Mouse (Mus musculus) hindbrain, embryonic 13.5 days (tissue): ENCODE results near the gene Krtap31-2. TPM values are rescaled to one million over a fixed set of nuclear protein-coding genes. Genes with fewer than 3 reads are reported as not detected.

ENCODE experiments used
- ATAC-seq: fragments of 200-750 bp; cut with Nextera tagmentation; 2 replicates; pipeline ENCODE4 v1.8.0; 2017; ENCODE audit warnings: moderate TSS enrichment; ENCODE audit not compliant: low FRiP score
- H3K27ac ChIP-seq: fragments of 300-500 bp; sonication (generic); 2 replicates; pipeline ENCODE4 v1.5.1; 2015; ENCODE audit warnings: inconsistent platforms, mild to moderate bottlenecking, moderate library complexity
- H3K27me3 ChIP-seq: fragments of 300-500 bp; sonication (generic); 2 replicates; pipeline ENCODE4 v1.6.1; 2015; ENCODE audit warnings: mild to moderate bottlenecking, inconsistent platforms
- H3K36me3 ChIP-seq: fragments of 300-500 bp; sonication (generic); 2 replicates; pipeline ENCODE4 v1.6.1; 2015; ENCODE audit warnings: mild to moderate bottlenecking, inconsistent platforms
- H3K4me1 ChIP-seq: fragments of 300-500 bp; sonication (generic); replicated peaks from 2 replicates; pipeline ENCODE4 v1.6.1; 2015; ENCODE audit warnings: inconsistent platforms
- H3K4me2 ChIP-seq: fragments of 300-500 bp; sonication (generic); 2 replicates; pipeline ENCODE4 v1.6.1; 2015; ENCODE audit warnings: inconsistent platforms, mild to moderate bottlenecking, moderate library complexity
- H3K4me3 ChIP-seq: fragments of 300-500 bp; sonication (generic); 2 replicates; pipeline ENCODE4 v1.5.1; 2015; ENCODE audit warnings: mild to moderate bottlenecking, inconsistent platforms
- H3K9ac ChIP-seq: fragments of 300-500 bp; sonication (generic); 2 replicates; pipeline ENCODE4 v1.6.1; 2015; ENCODE audit warnings: mild to moderate bottlenecking, inconsistent platforms
- H3K9me3 ChIP-seq: fragments of 300-500 bp; sonication (generic); 2 replicates; pipeline ENCODE4 v1.6.1; 2016; ENCODE audit warnings: inconsistent platforms
- WGBS: fragments of 180-500 bp; shearing (Covaris S2); methylation state at CpG from one replicate; pipeline ENCODE4 v1.1.7; 2015; 5-methylcytosine and 5-hydroxymethylcytosine counted together
- polyA plus RNA-seq: library from polyadenylated mRNA; unstranded; fragments of >200 nt; fragmentation: Nextera tagmentation; extraction: Ambion mirVana; gene quantifications from 2 replicates; pipeline ENCODE4 v1.2.1, GENCODE M21; 2015

Krtap31-2 gene
- not detected in 2 replicates for polyA plus RNA-seq

- Histone ChIP-seq H3K4me1 (no peaks in the 10 kb centered on the region), H3K4me2 (no peak within 1 kb of the TSS), H3K27ac (no peak within 1 kb of the TSS), H3K9me3 (no peaks in the 10 kb centered on the region), H3K27me3 (no peaks in the 10 kb centered on the region), H3K36me3 (no peaks in the 10 kb centered on the region), H3K4me3 (no peak within 1 kb of the TSS), H3K9ac (no peak within 1 kb of the TSS)
- WGBS = 94% methylated on average over 1 of the region's 1 CpGs
- ATAC-seq = no peak
Measured at GRCm38 (mm10) chr11:99935991-99936390, at the start of gene Krtap31-2. Gene Krtap31-2 (plus strand): TSS chr11:99936291.

- ATAC-seq = no peak
- H3K36me3 ChIP-seq = no peaks in the 10 kb centered on the region
- no peak within 1 kb of the TSS for H3K4me3 ChIP-seq
- no peaks in the 10 kb centered on the region for H3K9me3 ChIP-seq
- no peaks in the 10 kb centered on the region for H3K27me3 ChIP-seq
- 90% methylated on average over 2 of the region's 2 CpGs for WGBS
- H3K4me2 ChIP-seq = no peak within 1 kb of the TSS
- no peak within 1 kb of the TSS for H3K9ac ChIP-seq
- H3K4me1 ChIP-seq = no peaks in the 10 kb centered on the region
- H3K27ac ChIP-seq = no peak within 1 kb of the TSS
Measured at GRCm38 (mm10) chr11:99907620-99908019, 28.5 kb upstream of the Krtap31-2 start, which contains the start of gene Krtap31-1. Gene Krtap31-1 (plus strand): TSS chr11:99907920.

GRCm38 (mm10) chr11:99914451-99914850 lies 21.6 kb upstream of the Krtap31-2 start, which contains the start of gene Gm11565:
Gene Gm11565 (plus strand): TSS chr11:99914751.
- WGBS = 94% methylated on average over 3 of the region's 3 CpGs
- H3K4me1 ChIP-seq = no peaks in the 10 kb centered on the region
- no peak within 1 kb of the TSS for H3K4me2 ChIP-seq
- no peaks in the 10 kb centered on the region for H3K27me3 ChIP-seq
- H3K4me3 ChIP-seq = no peak within 1 kb of the TSS
- H3K36me3 ChIP-seq = no peaks in the 10 kb centered on the region
- H3K27ac ChIP-seq = no peak within 1 kb of the TSS
- H3K9me3 ChIP-seq = no peaks in the 10 kb centered on the region
- no peak within 1 kb of the TSS for H3K9ac ChIP-seq
- ATAC-seq = no peak

- Histone ChIP-seq H3K36me3 (no peaks in the 10 kb centered on the region), H3K9me3 (no peaks in the 10 kb centered on the region), H3K4me2 (no peak overlapping the region), H3K4me3 (no peak overlapping the region), H3K9ac (no peak overlapping the region), H3K27me3 (no peaks in the 10 kb centered on the region), H3K4me1 (no peaks in the 10 kb centered on the region), H3K27ac (no peak overlapping the region)
- ATAC-seq = no peak
- 85% methylated on average over 9 of the region's 9 CpGs for WGBS
Measured at GRCm38 (mm10) chr11:99937751-99938264, 1.7 kb downstream of the Krtap31-2 start.

DNA sequence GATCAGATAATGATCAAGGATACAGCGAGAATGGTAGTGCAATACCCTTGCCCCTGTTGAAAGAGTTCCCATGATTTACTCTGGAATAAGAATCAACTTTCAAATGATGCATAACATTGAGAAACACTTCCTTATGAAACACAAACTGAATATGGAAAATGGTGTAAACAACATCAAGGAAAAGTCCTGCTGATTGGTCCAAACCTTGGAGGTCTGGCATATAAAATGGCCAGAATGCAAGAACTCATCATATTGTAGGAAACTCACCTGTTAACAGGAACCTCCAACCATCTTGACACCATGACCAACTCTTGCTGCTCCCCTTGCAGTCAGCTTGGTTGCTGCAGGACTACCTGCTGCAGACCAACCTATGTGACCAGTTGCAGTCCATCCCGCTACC lies 12.1 kb downstream of the Krtap31-2 start, which contains the start of gene Krtap9-5:
Krtap9-5 (plus strand) TSS at position 301 of the 400 bp plus-strand sequence.
- Histone ChIP-seq H3K9ac (no peak within 1 kb of the TSS), H3K9me3 (no peaks in the 10 kb centered on the region), H3K36me3 (no peaks in the 10 kb centered on the region), H3K4me2 (no peak within 1 kb of the TSS), H3K4me3 (no peak within 1 kb of the TSS), H3K4me1 (no peaks in the 10 kb centered on the region; the same call in 1 of the 2 replicates), H3K27ac (no peak within 1 kb of the TSS), H3K27me3 (no peaks in the 10 kb centered on the region)
- WGBS = 95% methylated on average over 2 of the region's 2 CpGs
- ATAC-seq = no peak

GRCm38 (mm10) chr11:99964213-99964612 lies 28.1 kb downstream of the Krtap31-2 start:
- H3K27ac ChIP-seq = no peak overlapping the region
- no peak overlapping the region for H3K4me3 ChIP-seq
- no peaks in the 10 kb centered on the region for H3K36me3 ChIP-seq
- 44% methylated on average over 6 of the region's 6 CpGs for WGBS
- ATAC-seq = no peak
- H3K4me2 ChIP-seq = no peak overlapping the region
- H3K9me3 ChIP-seq = no peaks in the 10 kb centered on the region
- H3K27me3 ChIP-seq = no peaks in the 10 kb centered on the region
- H3K4me1 ChIP-seq = no peaks in the 10 kb centered on the region
- no peak overlapping the region for H3K9ac ChIP-seq

DNA sequence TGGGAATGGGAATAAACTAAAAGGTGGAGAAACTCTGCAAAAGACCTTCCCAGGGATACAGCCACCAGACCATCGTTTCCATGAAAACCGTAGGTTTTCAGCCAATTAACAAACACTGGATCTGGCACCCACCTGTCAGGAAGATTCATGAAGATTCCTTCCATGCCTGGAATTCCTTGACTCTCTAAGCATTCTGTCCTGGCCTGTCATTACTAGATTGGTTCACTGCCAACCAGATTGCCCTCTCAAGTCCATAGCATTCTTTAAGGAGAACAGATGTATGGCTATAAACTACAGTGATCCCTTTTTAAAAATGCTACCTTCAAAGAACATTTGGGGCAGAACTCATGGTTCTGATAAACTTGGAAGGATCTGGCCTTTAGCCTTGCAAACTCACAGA lies 29.9 kb downstream of the Krtap31-2 start:
- H3K4me1 ChIP-seq = no peaks in the 10 kb centered on the region
- no peak overlapping the region for H3K4me3 ChIP-seq
- no peak overlapping the region for H3K27ac ChIP-seq
- WGBS = 68% methylated on average over 2 of the region's 2 CpGs
- ATAC-seq = no peak
- no peaks in the 10 kb centered on the region for H3K36me3 ChIP-seq
- H3K9me3 ChIP-seq = no peaks in the 10 kb centered on the region
- H3K9ac ChIP-seq = no peak overlapping the region
- no peaks in the 10 kb centered on the region for H3K27me3 ChIP-seq
- no peak overlapping the region for H3K4me2 ChIP-seq

DNA sequence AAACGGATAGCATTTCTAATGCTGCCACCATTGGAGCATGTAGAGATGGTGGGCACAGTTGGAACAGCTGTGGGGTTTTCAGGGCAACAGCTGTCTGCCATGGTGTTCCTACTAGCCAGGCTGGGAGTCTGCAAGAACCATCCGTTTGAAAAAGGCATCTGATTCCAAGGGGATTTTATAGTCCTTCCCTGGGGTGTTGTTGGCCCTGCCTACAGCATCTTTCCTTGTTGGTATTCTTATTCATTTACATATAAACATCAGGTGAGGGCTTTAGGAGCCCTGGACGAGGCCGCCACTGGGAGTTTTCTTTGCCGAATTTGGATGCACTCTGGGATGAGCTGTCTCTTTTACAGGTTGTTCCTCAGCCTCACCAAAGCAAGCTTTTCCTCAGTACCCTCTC lies 42.9 kb downstream of the Krtap31-2 start, which contains the start of gene Krtap29-1:
Krtap29-1 (minus strand) TSS at position 101 of the 400 bp plus-strand sequence.
- H3K36me3 ChIP-seq = no peaks in the 10 kb centered on the region
- no peak for ATAC-seq
- 75% methylated on average over 5 of the region's 5 CpGs for WGBS
- no peaks in the 10 kb centered on the region for H3K4me1 ChIP-seq
- H3K27ac ChIP-seq = no peak within 1 kb of the TSS
- H3K4me2 ChIP-seq = no peak within 1 kb of the TSS
- no peaks in the 10 kb centered on the region for H3K9me3 ChIP-seq
- H3K9ac ChIP-seq = no peak within 1 kb of the TSS
- H3K4me3 ChIP-seq = no peak within 1 kb of the TSS
- no peaks in the 10 kb centered on the region for H3K27me3 ChIP-seq

- Histone ChIP-seq H3K9me3 (no peaks in the 10 kb centered on the region), H3K27ac (no peak overlapping the region), H3K4me2 (no peak overlapping the region), H3K9ac (no peak overlapping the region), H3K4me3 (no peak overlapping the region), H3K4me1 (peaks cover 4% of the 10 kb centered on the region), H3K27me3 (no peaks in the 10 kb centered on the region), H3K36me3 (no peaks in the 10 kb centered on the region)
- no peak for ATAC-seq
- WGBS = 93% methylated on average over 9 of the region's 9 CpGs
Measured at GRCm38 (mm10) chr11:99982731-99983130, 46.6 kb downstream of the Krtap31-2 start.

DNA sequence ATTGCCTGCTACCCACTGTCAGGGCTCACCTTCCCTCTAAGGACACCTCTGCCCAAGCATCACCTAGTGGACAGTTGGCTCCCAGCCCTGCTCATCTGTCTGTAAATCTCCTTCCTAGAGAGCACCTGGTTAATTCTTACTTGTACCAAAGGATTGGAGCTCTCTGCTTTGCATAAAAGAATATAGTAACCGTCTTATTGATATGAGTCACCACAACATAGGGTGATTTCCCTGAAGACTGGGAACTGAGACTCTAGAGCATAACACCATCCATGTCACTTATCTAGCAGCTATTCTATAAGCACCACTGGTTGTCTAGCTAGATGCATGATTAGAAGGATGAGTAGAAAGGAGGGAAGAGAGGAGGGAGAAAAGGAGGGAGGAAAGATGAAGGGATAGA lies 47.4 kb downstream of the Krtap31-2 start:
- Histone ChIP-seq H3K9me3 (no peaks in the 10 kb centered on the region), H3K4me1 (peaks cover 4% of the 10 kb centered on the region), H3K4me2 (no peak overlapping the region), H3K27me3 (no peaks in the 10 kb centered on the region), H3K27ac (no peak overlapping the region), H3K9ac (no peak overlapping the region), H3K4me3 (no peak overlapping the region), H3K36me3 (no peaks in the 10 kb centered on the region)
- WGBS = 97% methylated on average over 1 of the region's 1 CpGs
- ATAC-seq = no peak

- Histone ChIP-seq H3K36me3 (no peaks in the 10 kb centered on the region), H3K4me3 (no peak overlapping the region), H3K4me1 (peaks cover 4% of the 10 kb centered on the region), H3K27me3 (no peaks in the 10 kb centered on the region), H3K9me3 (no peaks in the 10 kb centered on the region), H3K4me2 (peak overlapping the region; percentile 19; the same call in 1 of the 2 replicates), H3K9ac (0 out of 2 replicates have a peak overlapping the region, but pooled peaks have one; percentile 43), H3K27ac (peak overlapping the region; percentile 62)
- peak; percentile 91 for ATAC-seq
- WGBS = 77% methylated on average over 20 of the region's 20 CpGs
Measured at GRCm38 (mm10) chr11:99985291-99986092, 49.4 kb downstream of the Krtap31-2 start.

DNA sequence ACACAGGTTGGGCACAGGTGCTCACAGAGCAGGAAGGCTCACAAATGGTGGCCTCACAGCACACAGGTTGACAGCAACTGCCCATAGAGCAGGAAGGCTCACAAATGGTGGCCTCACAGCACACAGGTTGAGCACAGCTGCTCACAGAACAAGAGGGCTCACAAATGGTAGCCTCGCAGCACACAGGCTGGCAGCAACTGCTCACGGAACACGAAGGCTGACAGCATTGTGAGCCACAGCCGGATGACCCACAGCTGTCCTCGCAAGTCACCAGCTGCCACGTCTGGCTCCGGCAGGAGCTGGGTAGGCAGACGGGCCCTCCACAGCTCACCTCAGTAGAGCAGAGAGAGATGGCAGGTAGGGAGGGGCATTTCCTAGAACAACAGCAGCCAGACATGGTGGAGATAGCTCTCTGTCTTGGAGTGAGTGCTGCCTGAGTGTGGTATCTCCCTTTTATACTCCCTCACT lies 50.1 kb downstream of the Krtap31-2 start, which contains the start of gene Krtap16-1:
Krtap16-1 (minus strand) TSS at position 418 of the 468 bp plus-strand sequence.
- H3K4me1 ChIP-seq = peaks cover 4% of the 10 kb centered on the region
- H3K27ac ChIP-seq = peak within 1 kb of the TSS; percentile 62
- WGBS = 84% methylated on average over 8 of the region's 8 CpGs
- H3K4me3 ChIP-seq = no peak within 1 kb of the TSS
- no peaks in the 10 kb centered on the region for H3K27me3 ChIP-seq
- H3K9me3 ChIP-seq = no peaks in the 10 kb centered on the region
- H3K4me2 ChIP-seq = peak within 1 kb of the TSS; percentile 19; the same call in 1 of the 2 replicates
- H3K36me3 ChIP-seq = no peaks in the 10 kb centered on the region
- ATAC-seq = no peak
- 0 out of 2 replicates have a peak within 1 kb of the TSS, but pooled peaks have one; percentile 43 for H3K9ac ChIP-seq
